ENCODE assay signal across 10 mouse cellular contexts in the genomic region with DNA sequence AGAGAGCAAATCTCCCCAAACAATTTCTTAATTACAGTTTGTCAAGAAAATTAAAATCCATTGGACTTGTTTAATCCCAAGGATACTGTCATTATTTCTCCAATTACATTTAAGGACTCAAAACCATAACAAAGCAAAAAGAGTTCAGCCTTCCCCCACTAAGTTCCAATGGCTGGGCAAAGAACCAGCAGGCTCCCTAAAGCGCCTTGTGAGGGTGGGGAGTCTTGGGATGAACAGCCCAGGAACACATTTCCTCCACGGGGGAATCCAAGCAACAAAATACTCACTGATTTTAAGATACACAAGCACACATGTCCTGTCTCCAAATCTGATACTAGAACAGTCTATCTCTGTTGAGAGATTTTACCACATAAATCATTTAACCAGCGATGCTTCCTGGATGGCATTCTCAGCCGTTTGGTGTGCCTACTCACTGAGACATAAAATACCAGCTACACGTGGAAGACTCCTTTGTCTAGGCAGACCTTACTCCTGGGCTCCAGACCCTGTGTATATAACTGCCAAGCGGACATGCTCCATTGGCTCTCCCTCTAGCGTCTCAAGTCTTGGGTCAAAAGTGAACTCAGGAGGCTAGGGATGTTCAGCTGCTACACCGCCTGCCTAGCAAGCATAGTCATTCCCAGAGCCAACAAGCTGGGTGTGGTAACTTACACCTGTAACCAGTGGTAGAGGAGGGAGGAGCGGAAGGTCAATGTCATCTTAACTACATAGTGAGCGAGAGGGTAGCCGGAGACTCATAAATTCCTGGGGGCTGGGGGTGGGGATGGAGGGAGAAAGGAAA.
DNase-seq lines count a peak whose midpoint lies in the region; ATAC-seq lines count a peak whose summit lies in the region.
"Had no signal": no experiment of that assay in that cellular context is flagged by ENCODE, and none has a peak within 500 bp of the region (broad histone marks: within the 10 kb centered on the region; RNA-seq: fewer than 3 reads in every experiment).

No protein-coding gene starts in this region.

- peak; percentile 91 for DNase-seq in heart, adult 11 months
- no peak for DNase-seq in heart, postnatal 10 days
- DNase-seq in R1 (ENCODE audit: low read depth, low spot score), result peak; percentile 64
- peak; percentile 35 for DNase-seq in kidney, postnatal 10 days
- no peak for DNase-seq in spleen, postnatal 4 days (ENCODE audit: low spot score in 2 of 2)
- DNase-seq in ovary, adult 18-20 months (ENCODE audit: low spot score), result no peak
- DNase-seq: liver, embryonic 13.5 days had no signal

- intact Hi-C loops in heart, postnatal 10 days (cut with DNase I), result no loop called here

- no peak overlapping the region for H3K4me3 ChIP-seq in forebrain, embryonic 16.5 days (replicated peaks; ENCODE audit: low read length)
- H3K4me3 ChIP-seq: liver, embryonic 13.5 days had no signal

- peaks cover 40% of the 10 kb centered on the region for H3K4me1 ChIP-seq in forebrain, embryonic 16.5 days (replicated peaks; ENCODE audit: control insufficient read depth, insufficient read depth, low read length)

- no peak for ATAC-seq in forebrain, embryonic 16.5 days
- no peak for ATAC-seq in frontal cortex, adult (ENCODE audit: low TSS enrichment)

- no peaks in the 10 kb centered on the region for H3K27me3 ChIP-seq in forebrain, embryonic 16.5 days (replicated peaks; ENCODE audit: control insufficient read depth, insufficient read depth, low read length)
- H3K27me3 ChIP-seq: CH12.LX; liver, embryonic 13.5 days had no signal

- H3K4me2 ChIP-seq in forebrain, embryonic 16.5 days (ENCODE audit: low read length), result no peak overlapping the region
- H3K4me2 ChIP-seq: liver, embryonic 13.5 days had no signal

- no peaks in the 10 kb centered on the region for H3K9me3 ChIP-seq in forebrain, embryonic 16.5 days (ENCODE audit: control insufficient read depth, low read length)
- H3K9me3 ChIP-seq: liver, embryonic 13.5 days had no signal

- H3K36me3 ChIP-seq in forebrain, embryonic 16.5 days (ENCODE audit: control insufficient read depth, insufficient read depth), result no peaks in the 10 kb centered on the region

- H3K27ac ChIP-seq in forebrain, embryonic 16.5 days (ENCODE audit: low read length), result peak overlapping the region; percentile 16; the same call in 1 of the 2 replicates
- H3K27ac ChIP-seq: liver, embryonic 13.5 days had no signal

- WGBS in forebrain, embryonic 16.5 days, result 69% methylated on average over 11 of the region's 11 CpGs

- no peak overlapping the region for H3K9ac ChIP-seq in forebrain, embryonic 16.5 days (replicated peaks; ENCODE audit: low read depth, low read length)
- H3K9ac ChIP-seq: liver, embryonic 13.5 days had no signal

Comparison
In these comparisons a context has a peak if more than half of its experiments do, and no peak if none do; other contexts are left out.
1. DNase-seq: peak in heart, adult 11 months (single experiment), R1 (single experiment) and kidney, postnatal 10 days (single experiment); none in heart, postnatal 10 days (0 of 2), spleen, postnatal 4 days (0 of 2) and ovary, adult 18-20 months (single experiment).